Mouse (Mus musculus) small intestine, adult 2 months (tissue): ENCODE measurements around the gene Actr3.

Experiments
- CTCF ChIP-seq: fragments of 200-500 bp; IDR thresholded peaks from 2 replicates; pipeline ENCODE4 v1.5.1; 2012; ENCODE audit warnings: low read depth, mild to moderate bottlenecking, control low read depth, inconsistent platforms, low read length, moderate library complexity, mixed read lengths; ENCODE audit not compliant: insufficient replicate concordance, insufficient read length; ENCODE audit errors: extremely low read depth
- POLR2A ChIP-seq: fragments of 200-500 bp; IDR thresholded peaks from 2 replicates; pipeline ENCODE4 v1.6.1; 2012; ENCODE audit warnings: low read depth, mild to moderate bottlenecking, control low read depth, inconsistent platforms, low read length, moderate library complexity

DNA sequence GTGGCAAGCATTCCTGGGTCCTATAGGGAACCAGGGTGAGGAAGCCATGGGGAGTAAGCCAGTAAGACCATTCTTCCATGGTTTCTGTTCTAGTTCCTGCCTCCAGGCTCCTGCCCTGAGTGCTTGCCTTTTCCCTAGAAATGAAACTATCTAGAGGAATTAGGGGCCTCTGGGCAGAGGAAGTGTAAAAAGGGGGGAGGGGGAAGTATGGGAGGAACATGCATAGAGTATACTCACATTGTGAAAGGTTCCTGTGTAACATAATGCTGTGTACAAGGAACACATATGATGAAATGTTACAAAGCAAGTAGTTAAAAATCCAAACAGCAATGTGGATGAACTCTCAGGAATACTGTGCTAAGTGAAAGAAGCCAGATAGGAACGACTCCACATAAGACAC lies 27.4 kb upstream of the Actr3 start:
- TF ChIP-seq POLR2A (no peak), CTCF (no peak)
